Mouse (Mus musculus): ENCODE measurements around the gene Kcnk5. TPM values are rescaled to one million over a fixed set of nuclear protein-coding genes. Genes with fewer than 3 reads are reported as not detected.

The Kcnk5 gene
- 1.6 and 1.9 TPM in 2 replicates for polyA plus RNA-seq (2012)

GRCm38 (mm10) chr14:20181466-20181921 lies at the start of gene Kcnk5:
Gene Kcnk5 (minus strand): TSS chr14:20181809.
- H3K4me1 ChIP-seq (ENCODE audit: control insufficient read depth) = peaks cover 59% of the 10 kb centered on the region
- no peaks in the 10 kb centered on the region for H3K27me3 ChIP-seq (ENCODE audit: control insufficient read depth)
- H3K9me3 ChIP-seq (ENCODE audit: control insufficient read depth, low read length) = no peaks in the 10 kb centered on the region
- peaks cover 24% of the 10 kb centered on the region for H3K36me3 ChIP-seq (ENCODE audit: control insufficient read depth)
- peak within 1 kb of the TSS; percentile 95 for H3K4me3 ChIP-seq (replicated peaks)
- TF ChIP-seq TAL1 (IDR thresholded peaks at IDR 0.05; ENCODE audit: low read length) = no peak

- H3K36me3 ChIP-seq (ENCODE audit: control insufficient read depth) = no peaks in the 10 kb centered on the region
- no peak for TF ChIP-seq TAL1 (IDR thresholded peaks at IDR 0.05; ENCODE audit: low read length)
- TF ChIP-seq GATA1 (IDR thresholded peaks at IDR 0.05; ENCODE audit: low read length) = no peak
- peaks cover 8% of the 10 kb centered on the region for H3K4me1 ChIP-seq (ENCODE audit: control insufficient read depth)
- H3K9me3 ChIP-seq (ENCODE audit: control insufficient read depth, low read length) = no peaks in the 10 kb centered on the region
- no peak overlapping the region for H3K4me3 ChIP-seq (replicated peaks)
- no peaks in the 10 kb centered on the region for H3K27me3 ChIP-seq (ENCODE audit: control insufficient read depth)
These were observed 48.5 kb upstream of the Kcnk5 start for GRCm38 (mm10) chr14:20230063-20230491.

GRCm38 (mm10) chr14:20229437-20229836 lies 47.8 kb upstream of the Kcnk5 start:
- no peak for TF ChIP-seq TAL1 (IDR thresholded peaks at IDR 0.05; ENCODE audit: low read length)
- Histone ChIP-seq H3K27me3 (ENCODE audit: control insufficient read depth) (no peaks in the 10 kb centered on the region), H3K36me3 (ENCODE audit: control insufficient read depth) (no peaks in the 10 kb centered on the region), H3K4me1 (ENCODE audit: control insufficient read depth) (peaks cover 8% of the 10 kb centered on the region), H3K4me3 (replicated peaks) (no peak overlapping the region), H3K9me3 (ENCODE audit: control insufficient read depth, low read length) (no peaks in the 10 kb centered on the region)

GRCm38 (mm10) chr14:20228336-20228735 lies 46.7 kb upstream of the Kcnk5 start:
- TF ChIP-seq TAL1 (IDR thresholded peaks at IDR 0.05; ENCODE audit: low read length) (no peak), GATA1 (IDR thresholded peaks at IDR 0.05; ENCODE audit: low read length) (no peak)
- H3K36me3 ChIP-seq (ENCODE audit: control insufficient read depth) = no peaks in the 10 kb centered on the region
- no peak overlapping the region for H3K4me3 ChIP-seq (replicated peaks)
- no peaks in the 10 kb centered on the region for H3K27me3 ChIP-seq (ENCODE audit: control insufficient read depth)
- H3K4me1 ChIP-seq (ENCODE audit: control insufficient read depth) = peaks cover 8% of the 10 kb centered on the region
- H3K9me3 ChIP-seq (ENCODE audit: control insufficient read depth, low read length) = no peaks in the 10 kb centered on the region

- Histone ChIP-seq H3K36me3 (ENCODE audit: control insufficient read depth) (no peaks in the 10 kb centered on the region), H3K4me1 (ENCODE audit: control insufficient read depth) (peaks cover 8% of the 10 kb centered on the region), H3K4me3 (replicated peaks) (no peak overlapping the region), H3K27me3 (ENCODE audit: control insufficient read depth) (no peaks in the 10 kb centered on the region), H3K9me3 (ENCODE audit: control insufficient read depth, low read length) (no peaks in the 10 kb centered on the region)
- TF ChIP-seq TAL1 (IDR thresholded peaks at IDR 0.05; ENCODE audit: low read length) (no peak), GATA1 (IDR thresholded peaks at IDR 0.05; ENCODE audit: low read length) (no peak)
These were observed 45.4 kb upstream of the Kcnk5 start for GRCm38 (mm10) chr14:20226982-20227381.

GRCm38 (mm10) chr14:20226488-20226887 lies 44.9 kb upstream of the Kcnk5 start:
- Histone ChIP-seq H3K4me1 (ENCODE audit: control insufficient read depth) (peaks cover 8% of the 10 kb centered on the region), H3K4me3 (replicated peaks) (no peak overlapping the region), H3K36me3 (ENCODE audit: control insufficient read depth) (no peaks in the 10 kb centered on the region), H3K9me3 (ENCODE audit: control insufficient read depth, low read length) (no peaks in the 10 kb centered on the region), H3K27me3 (ENCODE audit: control insufficient read depth) (no peaks in the 10 kb centered on the region)
- TF ChIP-seq TAL1 (IDR thresholded peaks at IDR 0.05; ENCODE audit: low read length) (no peak), GATA1 (IDR thresholded peaks at IDR 0.05; ENCODE audit: low read length) (no peak)

- Histone ChIP-seq H3K9me3 (ENCODE audit: control insufficient read depth, low read length) (no peaks in the 10 kb centered on the region), H3K4me3 (replicated peaks) (no peak overlapping the region), H3K27me3 (ENCODE audit: control insufficient read depth) (no peaks in the 10 kb centered on the region), H3K4me1 (ENCODE audit: control insufficient read depth) (peaks cover 8% of the 10 kb centered on the region), H3K36me3 (ENCODE audit: control insufficient read depth) (no peaks in the 10 kb centered on the region)
- TF ChIP-seq GATA1 (IDR thresholded peaks at IDR 0.05; ENCODE audit: low read length) (no peak), TAL1 (IDR thresholded peaks at IDR 0.05; ENCODE audit: low read length) (no peak)
These were observed 43.9 kb upstream of the Kcnk5 start for GRCm38 (mm10) chr14:20225525-20225924.

- no peaks in the 10 kb centered on the region for H3K27me3 ChIP-seq (ENCODE audit: control insufficient read depth)
- no peaks in the 10 kb centered on the region for H3K36me3 ChIP-seq (ENCODE audit: control insufficient read depth)
- no peak overlapping the region for H3K4me3 ChIP-seq (replicated peaks)
- TF ChIP-seq GATA1 (IDR thresholded peaks at IDR 0.05; ENCODE audit: low read length) (no peak), TAL1 (IDR thresholded peaks at IDR 0.05; ENCODE audit: low read length) (no peak)
- no peaks in the 10 kb centered on the region for H3K9me3 ChIP-seq (ENCODE audit: control insufficient read depth, low read length)
- H3K4me1 ChIP-seq (ENCODE audit: control insufficient read depth) = peaks cover 8% of the 10 kb centered on the region
These were observed 43.1 kb upstream of the Kcnk5 start for GRCm38 (mm10) chr14:20224576-20225218.

- Histone ChIP-seq H3K36me3 (ENCODE audit: control insufficient read depth) (no peaks in the 10 kb centered on the region), H3K4me1 (ENCODE audit: control insufficient read depth) (peaks cover 8% of the 10 kb centered on the region), H3K9me3 (ENCODE audit: control insufficient read depth, low read length) (no peaks in the 10 kb centered on the region), H3K27me3 (ENCODE audit: control insufficient read depth) (no peaks in the 10 kb centered on the region), H3K4me3 (replicated peaks) (no peak overlapping the region)
- TF ChIP-seq GATA1 (IDR thresholded peaks at IDR 0.05; ENCODE audit: low read length) (no peak), TAL1 (IDR thresholded peaks at IDR 0.05; ENCODE audit: low read length) (no peak)
These were observed 42.6 kb upstream of the Kcnk5 start for GRCm38 (mm10) chr14:20224163-20224562.

GRCm38 (mm10) chr14:20223253-20223652 lies 41.6 kb upstream of the Kcnk5 start:
- no peaks in the 10 kb centered on the region for H3K27me3 ChIP-seq (ENCODE audit: control insufficient read depth)
- H3K36me3 ChIP-seq (ENCODE audit: control insufficient read depth) = no peaks in the 10 kb centered on the region
- no peaks in the 10 kb centered on the region for H3K9me3 ChIP-seq (ENCODE audit: control insufficient read depth, low read length)
- no peak overlapping the region for H3K4me3 ChIP-seq (replicated peaks)
- TF ChIP-seq GATA1 (IDR thresholded peaks at IDR 0.05; ENCODE audit: low read length) (no peak), TAL1 (IDR thresholded peaks at IDR 0.05; ENCODE audit: low read length) (no peak)
- H3K4me1 ChIP-seq (ENCODE audit: control insufficient read depth) = peaks cover 3% of the 10 kb centered on the region

Measured in erythroblast, embryonic 14.5 days (primary cell).